Mouse (Mus musculus) forebrain, embryonic 12.5 days (tissue): Measurements from ENCODE around the gene Mapkapk2. TPM values are rescaled to one million over a fixed set of nuclear protein-coding genes. Genes with fewer than 3 reads are reported as not detected.

Experiments
- ATAC-seq: fragments of 200-750 bp; cut with Nextera tagmentation; 2 replicates; pipeline ENCODE4 v1.8.0; 2017; ENCODE audit warnings: moderate TSS enrichment; ENCODE audit not compliant: low FRiP score
- H3K27ac ChIP-seq: fragments of 300-500 bp; sonication (generic); 2 replicates; pipeline ENCODE4 v1.5.1; 2016; ENCODE audit warnings: mild to moderate bottlenecking
- H3K27me3 ChIP-seq: fragments of 300-500 bp; sonication (generic); 2 replicates; pipeline ENCODE4 v1.6.1; 2016; ENCODE audit warnings: mild to moderate bottlenecking
- H3K36me3 ChIP-seq: fragments of 300-500 bp; sonication (generic); replicated peaks from 2 replicates; pipeline ENCODE4 v1.6.1; 2016; ENCODE audit warnings: mild to moderate bottlenecking
- H3K4me1 ChIP-seq: fragments of 300-500 bp; sonication (generic); 2 replicates; pipeline ENCODE4 v1.6.1; 2016
- H3K4me2 ChIP-seq: fragments of 300-500 bp; sonication (generic); 2 replicates; pipeline ENCODE4 v1.6.1; 2016; ENCODE audit warnings: mild to moderate bottlenecking, moderate library complexity
- H3K4me3 ChIP-seq: fragments of 300-500 bp; sonication (generic); replicated peaks from 2 replicates; pipeline ENCODE4 v1.5.1; 2016; ENCODE audit warnings: mild to moderate bottlenecking
- H3K9ac ChIP-seq: fragments of 300-500 bp; sonication (generic); 2 replicates; pipeline ENCODE4 v1.6.1; 2016; ENCODE audit warnings: mild to moderate bottlenecking
- H3K9me3 ChIP-seq: fragments of 300-500 bp; sonication (generic); 2 replicates; pipeline ENCODE4 v1.6.1; 2016
- WGBS: fragments of 180-500 bp; shearing (Covaris S2); methylation state at CpG from one replicate; pipeline ENCODE4 v1.1.7; 2016; 5-methylcytosine and 5-hydroxymethylcytosine counted together
- polyA plus RNA-seq: library from polyadenylated mRNA; unstranded; fragments of >200 nt; fragmentation: Nextera tagmentation; extraction: Ambion mirVana; gene quantifications from 2 replicates; pipeline ENCODE4 v1.2.1, GENCODE M21; 2016

Gene Mapkapk2
- polyA plus RNA-seq, 1 experiment from 2014 or later = 55.3 TPM

GRCm38 (mm10) chr1:131088547-131088946 lies 9.1 kb downstream of the Mapkapk2 start:
- WGBS = 65% methylated on average over 11 of the region's 11 CpGs
- H3K36me3 ChIP-seq = no peaks in the 10 kb centered on the region
- no peak overlapping the region for H3K9ac ChIP-seq
- H3K27me3 ChIP-seq = no peaks in the 10 kb centered on the region
- H3K9me3 ChIP-seq = no peaks in the 10 kb centered on the region
- no peak for ATAC-seq
- 0 out of 2 replicates have a peak overlapping the region, but pooled peaks have one; percentile 8 for H3K4me2 ChIP-seq
- H3K4me1 ChIP-seq = peaks cover 90% of the 10 kb centered on the region
- no peak overlapping the region for H3K27ac ChIP-seq
- H3K4me3 ChIP-seq = no peak overlapping the region

GRCm38 (mm10) chr1:131086907-131087306 lies 10.7 kb downstream of the Mapkapk2 start:
- Histone ChIP-seq H3K4me1 (peaks cover 83% of the 10 kb centered on the region), H3K4me2 (peak overlapping the region; percentile 11; the same call in 1 of the 2 replicates), H3K27ac (peak overlapping the region; percentile 78), H3K4me3 (no peak overlapping the region), H3K27me3 (no peaks in the 10 kb centered on the region), H3K36me3 (no peaks in the 10 kb centered on the region), H3K9ac (0 out of 2 replicates have a peak overlapping the region, but pooled peaks have one; percentile 12), H3K9me3 (no peaks in the 10 kb centered on the region)
- 49% methylated on average over 7 of the region's 7 CpGs for WGBS
- ATAC-seq = no peak

- WGBS = 10% methylated on average over 4 of the region's 4 CpGs
- ATAC-seq = peak; percentile 24; the same call in 1 of the 2 replicates
- H3K27ac ChIP-seq = peak overlapping the region; percentile 78
- no peaks in the 10 kb centered on the region for H3K36me3 ChIP-seq
- no peak overlapping the region for H3K4me3 ChIP-seq
- peak overlapping the region; percentile 11; the same call in 1 of the 2 replicates for H3K4me2 ChIP-seq
- H3K4me1 ChIP-seq = peaks cover 87% of the 10 kb centered on the region
- no peaks in the 10 kb centered on the region for H3K27me3 ChIP-seq
- no peaks in the 10 kb centered on the region for H3K9me3 ChIP-seq
- no peak overlapping the region for H3K9ac ChIP-seq
These were observed 11.5 kb downstream of the Mapkapk2 start for GRCm38 (mm10) chr1:131085957-131086739.

- H3K36me3 ChIP-seq = no peaks in the 10 kb centered on the region
- H3K9ac ChIP-seq = no peak overlapping the region
- no peaks in the 10 kb centered on the region for H3K27me3 ChIP-seq
- ATAC-seq = no peak
- H3K4me3 ChIP-seq = no peak overlapping the region
- 62% methylated on average over 3 of the region's 3 CpGs for WGBS
- H3K27ac ChIP-seq = no peak overlapping the region
- H3K4me1 ChIP-seq = peaks cover 87% of the 10 kb centered on the region
- no peaks in the 10 kb centered on the region for H3K9me3 ChIP-seq
- H3K4me2 ChIP-seq = no peak overlapping the region
These were observed 12.4 kb downstream of the Mapkapk2 start for GRCm38 (mm10) chr1:131085272-131085671.

- H3K4me3 ChIP-seq = no peak overlapping the region
- H3K9ac ChIP-seq = no peak overlapping the region
- no peak overlapping the region; the same call in 1 of the 2 replicates for H3K4me2 ChIP-seq
- no peaks in the 10 kb centered on the region for H3K9me3 ChIP-seq
- no peaks in the 10 kb centered on the region for H3K27me3 ChIP-seq
- peak overlapping the region; percentile 67; the same call in 1 of the 2 replicates for H3K27ac ChIP-seq
- WGBS = 24% methylated on average over 8 of the region's 8 CpGs
- peak; percentile 16; the same call in 1 of the 2 replicates for ATAC-seq
- H3K36me3 ChIP-seq = no peaks in the 10 kb centered on the region
- H3K4me1 ChIP-seq = peaks cover 87% of the 10 kb centered on the region
These were observed 13.3 kb downstream of the Mapkapk2 start for GRCm38 (mm10) chr1:131084289-131084688.

GRCm38 (mm10) chr1:131083609-131084008 lies 14.0 kb downstream of the Mapkapk2 start:
- H3K4me3 ChIP-seq = no peak overlapping the region

GRCm38 (mm10) chr1:131083122-131083521 lies 14.5 kb downstream of the Mapkapk2 start:
- Histone ChIP-seq H3K4me3 (no peak overlapping the region), H3K27me3 (no peaks in the 10 kb centered on the region), H3K27ac (no peak overlapping the region), H3K4me2 (no peak overlapping the region), H3K9ac (no peak overlapping the region), H3K36me3 (no peaks in the 10 kb centered on the region), H3K4me1 (peaks cover 87% of the 10 kb centered on the region), H3K9me3 (no peaks in the 10 kb centered on the region)
- 78% methylated on average over 5 of the region's 5 CpGs for WGBS
- no peak for ATAC-seq

More at GRCm38 (mm10) chr1:131083609-131084008, 14.0 kb downstream of the Mapkapk2 start:
- Histone ChIP-seq H3K4me2 (no peak overlapping the region), H3K9ac (no peak overlapping the region), H3K27ac (peak overlapping the region; percentile 53; the same call in 1 of the 2 replicates), H3K36me3 (no peaks in the 10 kb centered on the region), H3K9me3 (no peaks in the 10 kb centered on the region), H3K4me1 (peaks cover 87% of the 10 kb centered on the region), H3K27me3 (no peaks in the 10 kb centered on the region)
- 75% methylated on average over 4 of the region's 4 CpGs for WGBS
- ATAC-seq = no peak

- no peak overlapping the region for H3K9ac ChIP-seq
These were observed 16.9 kb downstream of the Mapkapk2 start for GRCm38 (mm10) chr1:131080686-131081085.

GRCm38 (mm10) chr1:131079762-131080161 lies 17.9 kb downstream of the Mapkapk2 start:
- Histone ChIP-seq H3K4me1 (peaks cover 86% of the 10 kb centered on the region), H3K4me3 (no peak overlapping the region), H3K9me3 (no peaks in the 10 kb centered on the region), H3K27me3 (no peaks in the 10 kb centered on the region), H3K36me3 (no peaks in the 10 kb centered on the region), H3K4me2 (no peak overlapping the region), H3K9ac (no peak overlapping the region), H3K27ac (peak overlapping the region; percentile 91)
- 80% methylated on average over 4 of the region's 4 CpGs for WGBS
- no peak for ATAC-seq

More at GRCm38 (mm10) chr1:131080686-131081085, 16.9 kb downstream of the Mapkapk2 start:
- no peak for ATAC-seq
- H3K36me3 ChIP-seq = no peaks in the 10 kb centered on the region
- H3K27me3 ChIP-seq = no peaks in the 10 kb centered on the region
- H3K4me3 ChIP-seq = no peak overlapping the region
- peaks cover 86% of the 10 kb centered on the region for H3K4me1 ChIP-seq
- 78% methylated on average over 1 of the region's 1 CpGs for WGBS
- H3K27ac ChIP-seq = peak overlapping the region; percentile 91
- H3K9me3 ChIP-seq = no peaks in the 10 kb centered on the region
- no peak overlapping the region for H3K4me2 ChIP-seq

GRCm38 (mm10) chr1:131078761-131079330 lies 18.8 kb downstream of the Mapkapk2 start:
- Histone ChIP-seq H3K27ac (peak overlapping the region; percentile 91), H3K9ac (no peak overlapping the region), H3K36me3 (no peaks in the 10 kb centered on the region), H3K27me3 (no peaks in the 10 kb centered on the region), H3K4me1 (peaks cover 86% of the 10 kb centered on the region), H3K4me3 (no peak overlapping the region), H3K9me3 (no peaks in the 10 kb centered on the region), H3K4me2 (peak overlapping the region; percentile 17; the same call in 1 of the 2 replicates)
- 5% methylated on average over 3 of the region's 3 CpGs for WGBS
- peak; percentile 94 for ATAC-seq

- Histone ChIP-seq H3K27me3 (no peaks in the 10 kb centered on the region), H3K4me3 (no peak overlapping the region), H3K27ac (no peak overlapping the region), H3K4me1 (peaks cover 71% of the 10 kb centered on the region), H3K9me3 (no peaks in the 10 kb centered on the region), H3K9ac (no peak overlapping the region), H3K4me2 (no peak overlapping the region), H3K36me3 (no peaks in the 10 kb centered on the region)
- ATAC-seq = no peak
- WGBS = 91% methylated on average over 7 of the region's 7 CpGs
These were observed 22.4 kb downstream of the Mapkapk2 start for GRCm38 (mm10) chr1:131075098-131075791.

- H3K27ac ChIP-seq = peak overlapping the region; percentile 65
- H3K4me2 ChIP-seq = no peak overlapping the region
- H3K27me3 ChIP-seq = no peaks in the 10 kb centered on the region
- H3K36me3 ChIP-seq = no peaks in the 10 kb centered on the region
- no peaks in the 10 kb centered on the region for H3K9me3 ChIP-seq
- 80% methylated on average over 8 of the region's 8 CpGs for WGBS
- no peak overlapping the region for H3K9ac ChIP-seq
- H3K4me3 ChIP-seq = no peak overlapping the region
- ATAC-seq = no peak
- H3K4me1 ChIP-seq = peaks cover 64% of the 10 kb centered on the region
These were observed 23.1 kb downstream of the Mapkapk2 start for GRCm38 (mm10) chr1:131074524-131074938.
